Mouse (Mus musculus) cerebellum, adult 2 months (tissue): ENCODE results near the gene B2m.

Source experiments
- CTCF ChIP-seq: fragments of 200-500 bp; IDR thresholded peaks from 2 replicates; pipeline ENCODE4 v1.5.1; 2011; ENCODE audit warnings: low read depth, mild to moderate bottlenecking, control low read depth, low read length, moderate library complexity, borderline replicate concordance; ENCODE audit not compliant: insufficient read depth
- POLR2A ChIP-seq: fragments of 200-500 bp; IDR thresholded peaks from 2 replicates; pipeline ENCODE4 v1.6.1; 2011; ENCODE audit warnings: low read length, control low read depth, borderline replicate concordance; ENCODE audit not compliant: insufficient read depth

GRCm38 (mm10) chr2:122191849-122192248 is 44.4 kb downstream of the B2m start:
- no peak for TF ChIP-seq CTCF
- no peak for TF ChIP-seq POLR2A
